Mouse (Mus musculus): ENCODE measurements around the gene Tmx2. TPM values are rescaled to one million over a fixed set of nuclear protein-coding genes. Genes with fewer than 3 reads are reported as not detected.

Gene Tmx2
- total and polyA plus RNA-seq, 2 experiments: 50.6 to 92.1 TPM

DNA sequence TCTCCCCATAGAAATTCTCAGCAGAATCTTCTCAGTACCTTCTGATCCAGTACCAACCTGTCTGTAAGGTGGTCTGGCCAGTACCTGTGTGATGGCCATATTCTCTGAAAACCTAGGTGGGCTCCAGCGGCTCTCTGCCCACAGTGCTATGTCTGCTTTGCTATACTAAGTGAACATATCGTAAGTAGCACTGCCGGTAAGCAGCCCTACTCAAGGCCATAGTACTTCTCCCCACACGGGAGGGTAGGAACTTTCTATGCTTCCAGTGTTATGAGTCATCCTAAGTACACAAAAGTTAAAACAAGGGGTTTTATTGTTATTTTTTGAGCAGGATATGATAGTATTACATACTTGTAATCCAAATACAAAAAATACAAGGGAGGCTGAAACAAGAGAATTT lies 44.9 kb downstream of the Tmx2 start:
- DNase-seq (ENCODE audit: extremely low read depth, low read depth, low spot score): no peak
- TF ChIP-seq POLR2A (IDR thresholded peaks at IDR 0.05; ENCODE audit: extremely low read depth, insufficient read depth, low read length) (no peak), CTCF (IDR thresholded peaks at IDR 0.05; ENCODE audit: low read depth, low read length) (no peak)
- Histone ChIP-seq H3K27ac (replicated peaks; ENCODE audit: insufficient read depth, low read depth, low read length) (peak overlapping the region; percentile 99), H3K4me1 (ENCODE audit: control insufficient read depth, insufficient read depth, low read length) (peaks cover 48% of the 10 kb centered on the region), H3K27me3 (ENCODE audit: control insufficient read depth, insufficient read depth, low read length) (no peaks in the 10 kb centered on the region), H3K9ac (ENCODE audit: low read depth, low read length) (no peak overlapping the region; the same call in 1 of the 2 replicates), H3K79me2 (ENCODE audit: control insufficient read depth, insufficient read depth, low read length) (peaks cover 44% of the 10 kb centered on the region; the same call in 1 of the 2 replicates), H3K4me3 (ENCODE audit: insufficient read depth, low read depth, low read length) (no peak overlapping the region), H3K36me3 (ENCODE audit: control insufficient read depth, insufficient read depth, low read length) (0 out of 2 replicates have a peak, but pooled peaks cover 2% of the 10 kb centered on the region)
- 23% methylated on average over 4 of the region's 4 CpGs for WGBS

GRCm38 (mm10) chr2:84632999-84633398 lies 45.9 kb downstream of the Tmx2 start:
- no peak overlapping the region; the same call in 1 of the 2 replicates for H3K9ac ChIP-seq (ENCODE audit: low read depth, low read length)
- no peak for DNase-seq (ENCODE audit: extremely low read depth, low read depth, low spot score)
- peaks cover 44% of the 10 kb centered on the region; the same call in 1 of the 2 replicates for H3K79me2 ChIP-seq (ENCODE audit: control insufficient read depth, insufficient read depth, low read length)
- WGBS: 2% methylated on average over 3 of the region's 3 CpGs
- H3K27me3 ChIP-seq (ENCODE audit: control insufficient read depth, insufficient read depth, low read length): no peaks in the 10 kb centered on the region
- H3K4me3 ChIP-seq (ENCODE audit: insufficient read depth, low read depth, low read length): no peak overlapping the region
- peak overlapping the region; percentile 83 for H3K27ac ChIP-seq (replicated peaks; ENCODE audit: insufficient read depth, low read depth, low read length)
- H3K36me3 ChIP-seq (ENCODE audit: control insufficient read depth, insufficient read depth, low read length): 0 out of 2 replicates have a peak, but pooled peaks cover 2% of the 10 kb centered on the region
- TF ChIP-seq CTCF (IDR thresholded peaks at IDR 0.05; ENCODE audit: low read depth, low read length): no peak
- no peak for TF ChIP-seq POLR2A (IDR thresholded peaks at IDR 0.05; ENCODE audit: extremely low read depth, insufficient read depth, low read length)
- H3K4me1 ChIP-seq (ENCODE audit: control insufficient read depth, insufficient read depth, low read length): peaks cover 48% of the 10 kb centered on the region

GRCm38 (mm10) chr2:84632001-84632400 lies 46.9 kb downstream of the Tmx2 start:
- Histone ChIP-seq H3K36me3 (ENCODE audit: control insufficient read depth, insufficient read depth, low read length) (0 out of 2 replicates have a peak, but pooled peaks cover 2% of the 10 kb centered on the region), H3K27ac (replicated peaks; ENCODE audit: insufficient read depth, low read depth, low read length) (peak overlapping the region; percentile 44), H3K79me2 (ENCODE audit: control insufficient read depth, insufficient read depth, low read length) (peaks cover 41% of the 10 kb centered on the region; the same call in 1 of the 2 replicates), H3K4me3 (ENCODE audit: insufficient read depth, low read depth, low read length) (no peak overlapping the region), H3K9ac (ENCODE audit: low read depth, low read length) (no peak overlapping the region), H3K27me3 (ENCODE audit: control insufficient read depth, insufficient read depth, low read length) (no peaks in the 10 kb centered on the region), H3K4me1 (ENCODE audit: control insufficient read depth, insufficient read depth, low read length) (peaks cover 45% of the 10 kb centered on the region)
- DNase-seq (ENCODE audit: extremely low read depth, low read depth, low spot score): no peak
- no peak for TF ChIP-seq CTCF (IDR thresholded peaks at IDR 0.05; ENCODE audit: low read depth, low read length)
- TF ChIP-seq POLR2A (IDR thresholded peaks at IDR 0.05; ENCODE audit: extremely low read depth, insufficient read depth, low read length): no peak
- WGBS: 93% methylated on average over 1 of the region's 1 CpGs

DNA sequence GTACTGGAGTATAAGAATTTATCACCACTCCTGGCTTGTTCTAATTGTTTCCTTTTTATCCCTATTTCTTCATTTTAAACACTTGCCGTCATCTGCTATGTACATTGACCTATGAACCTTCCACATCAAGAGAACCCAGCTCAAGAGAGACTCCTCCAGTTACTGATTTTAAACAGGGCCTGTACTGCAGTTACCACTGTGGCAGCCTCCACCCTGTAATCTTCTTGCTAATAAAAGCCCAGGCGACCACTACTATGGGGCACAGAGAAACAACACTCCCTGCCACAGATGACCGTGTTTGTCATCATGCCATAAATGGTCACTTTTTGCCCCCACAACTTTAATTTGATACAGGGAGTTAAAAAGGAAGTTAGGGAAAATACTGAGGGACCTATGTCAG lies 51.9 kb downstream of the Tmx2 start:
- Histone ChIP-seq H3K79me2 (ENCODE audit: control insufficient read depth, insufficient read depth, low read length) (peaks cover 38% of the 10 kb centered on the region; the same call in 1 of the 2 replicates), H3K9ac (ENCODE audit: low read depth, low read length) (0 out of 2 replicates have a peak overlapping the region, but pooled peaks have one; percentile 11), H3K4me1 (ENCODE audit: control insufficient read depth, insufficient read depth, low read length) (peaks cover 28% of the 10 kb centered on the region), H3K27me3 (ENCODE audit: control insufficient read depth, insufficient read depth, low read length) (no peaks in the 10 kb centered on the region), H3K27ac (replicated peaks; ENCODE audit: insufficient read depth, low read depth, low read length) (peak overlapping the region; percentile 44), H3K36me3 (ENCODE audit: control insufficient read depth, insufficient read depth, low read length) (peaks cover 9% of the 10 kb centered on the region), H3K4me3 (ENCODE audit: insufficient read depth, low read depth, low read length) (no peak overlapping the region)
- TF ChIP-seq POLR2A (IDR thresholded peaks at IDR 0.05; ENCODE audit: extremely low read depth, insufficient read depth, low read length): no peak
- TF ChIP-seq CTCF (IDR thresholded peaks at IDR 0.05; ENCODE audit: low read depth, low read length): no peak
- 17% methylated on average over 3 of the region's 3 CpGs for WGBS
- peak; percentile 65 for DNase-seq (ENCODE audit: extremely low read depth, low read depth, low spot score)

DNA sequence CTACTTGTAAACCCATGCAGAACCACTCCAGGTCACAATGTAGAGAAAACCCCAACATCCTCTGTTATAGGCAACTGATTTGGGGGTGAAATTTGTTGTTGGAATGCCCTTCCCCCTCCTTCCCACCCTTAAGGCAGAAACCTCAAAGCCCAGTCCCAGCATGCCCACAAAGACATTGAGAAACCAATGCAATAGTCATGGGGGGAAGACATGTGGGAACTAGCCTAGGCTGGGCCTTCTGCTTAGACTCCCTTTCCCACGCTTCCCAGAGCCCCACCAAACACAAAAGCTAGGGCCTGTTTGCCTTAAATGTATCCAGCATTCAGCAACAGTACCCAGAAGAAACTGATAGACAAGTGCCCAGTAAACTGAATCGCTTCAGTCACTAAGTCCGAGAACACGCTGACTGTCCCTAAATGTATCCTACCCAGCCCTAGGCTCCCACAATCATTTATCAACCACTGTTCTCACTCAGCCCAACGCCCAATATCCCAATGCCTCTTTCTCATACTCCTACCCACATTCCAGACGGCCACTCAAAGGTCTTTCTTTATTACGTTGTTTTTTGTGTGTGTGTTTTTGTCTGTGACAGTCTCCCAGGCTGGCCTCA lies 52.5 kb downstream of the Tmx2 start:
- Histone ChIP-seq H3K4me3 (ENCODE audit: insufficient read depth, low read depth, low read length) (no peak overlapping the region), H3K9ac (ENCODE audit: low read depth, low read length) (no peak overlapping the region), H3K4me1 (ENCODE audit: control insufficient read depth, insufficient read depth, low read length) (peaks cover 25% of the 10 kb centered on the region), H3K27ac (replicated peaks; ENCODE audit: insufficient read depth, low read depth, low read length) (peak overlapping the region; percentile 49), H3K27me3 (ENCODE audit: control insufficient read depth, insufficient read depth, low read length) (no peaks in the 10 kb centered on the region), H3K36me3 (ENCODE audit: control insufficient read depth, insufficient read depth, low read length) (peaks cover 11% of the 10 kb centered on the region), H3K79me2 (ENCODE audit: control insufficient read depth, insufficient read depth, low read length) (peaks cover 32% of the 10 kb centered on the region; the same call in 1 of the 2 replicates)
- DNase-seq (ENCODE audit: extremely low read depth, low read depth, low spot score): no peak
- TF ChIP-seq CTCF (IDR thresholded peaks at IDR 0.05; ENCODE audit: low read depth, low read length) (no peak), POLR2A (IDR thresholded peaks at IDR 0.05; ENCODE audit: extremely low read depth, insufficient read depth, low read length) (no peak)
- WGBS: 59% methylated on average over 7 of the region's 7 CpGs

GRCm38 (mm10) chr2:84624201-84624600 lies 54.7 kb downstream of the Tmx2 start:
- no peak for TF ChIP-seq CTCF (IDR thresholded peaks at IDR 0.05; ENCODE audit: low read depth, low read length)
- no peak for TF ChIP-seq POLR2A (IDR thresholded peaks at IDR 0.05; ENCODE audit: extremely low read depth, insufficient read depth, low read length)
- no peak for DNase-seq (ENCODE audit: extremely low read depth, low read depth, low spot score)
- H3K27me3 ChIP-seq (ENCODE audit: control insufficient read depth, insufficient read depth, low read length): no peaks in the 10 kb centered on the region
- no peak overlapping the region for H3K4me3 ChIP-seq (ENCODE audit: insufficient read depth, low read depth, low read length)
- peaks cover 30% of the 10 kb centered on the region; the same call in 1 of the 2 replicates for H3K79me2 ChIP-seq (ENCODE audit: control insufficient read depth, insufficient read depth, low read length)
- H3K9ac ChIP-seq (ENCODE audit: low read depth, low read length): no peak overlapping the region
- H3K4me1 ChIP-seq (ENCODE audit: control insufficient read depth, insufficient read depth, low read length): peaks cover 25% of the 10 kb centered on the region
- H3K27ac ChIP-seq (replicated peaks; ENCODE audit: insufficient read depth, low read depth, low read length): peak overlapping the region; percentile 22
- 90% methylated on average over 17 of the region's 17 CpGs for WGBS
- H3K36me3 ChIP-seq (ENCODE audit: control insufficient read depth, insufficient read depth, low read length): peaks cover 29% of the 10 kb centered on the region
